In genomic region chr9:90135466-90135865, GRCm38 (mm10) we compare ENCODE assay signal across 19 mouse cellular contexts. TPM values are rescaled to one million over a fixed set of nuclear protein-coding genes. Genes with fewer than 3 reads are reported as not detected.
DNase-seq lines count a peak whose midpoint lies in the region; TF ChIP-seq lines count a peak whose summit lies in the region.
"Had no signal": no experiment of that assay in that cellular context is flagged by ENCODE, and none has a peak within 500 bp of the region (broad histone marks: within the 10 kb centered on the region; RNA-seq: fewer than 3 reads in every experiment).

No protein-coding gene starts in this region.

- no peak for DNase-seq in gastrocnemius, adult 2 months
- DNase-seq in gastrocnemius, postnatal 4 days (ENCODE audit: low spot score in 2 of 2) = no peak
- no peak for DNase-seq in layer of hippocampus, adult 2 months (ENCODE audit: low spot score in 2 of 2)
- no peak for DNase-seq in layer of hippocampus, postnatal 14 days (ENCODE audit: low spot score in 2 of 2)
- DNase-seq in testis, postnatal 14 days (ENCODE audit: low spot score) = no peak
- DNase-seq in thymus, postnatal 14 days = no peak
- DNase-seq in frontal cortex, postnatal 25 days (ENCODE audit: low spot score in 2 of 2) = no peak
- DNase-seq: heart, postnatal 36 days; kidney, adult 8-10 months; kidney, postnatal 36 days; lung, embryonic 14.5 days; right cerebral cortex, adult 18-20 months; thymus, postnatal 4 days had no signal

- no peaks in the 10 kb centered on the region for H3K36me3 ChIP-seq in testis, adult 2 months (ENCODE audit: control insufficient read depth, insufficient read depth, low read length)
- H3K36me3 ChIP-seq: embryonic facial prominence, embryonic 13.5 days; forebrain, embryonic 15.5 days; heart, embryonic 13.5 days; midbrain, embryonic 13.5 days; neural tube, embryonic 13.5 days had no signal

- no peak overlapping the region for H3K4me3 ChIP-seq in gastrocnemius, adult 2 months
- H3K4me3 ChIP-seq in layer of hippocampus, adult 2 months = no peak overlapping the region
- no peak overlapping the region for H3K4me3 ChIP-seq in testis, adult 2 months (ENCODE audit: control insufficient read depth, low read depth, low read length)
- H3K4me3 ChIP-seq: embryonic facial prominence, embryonic 13.5 days; forebrain, embryonic 15.5 days; heart, embryonic 13.5 days; midbrain, embryonic 13.5 days; neural tube, embryonic 13.5 days had no signal

- no peak overlapping the region for H3K27ac ChIP-seq in gastrocnemius, adult 2 months
- H3K27ac ChIP-seq in layer of hippocampus, adult 2 months = no peak overlapping the region
- H3K27ac ChIP-seq in testis, adult 2 months (ENCODE audit: control insufficient read depth, insufficient read depth, low read depth, low read length) = no peak overlapping the region
- H3K27ac ChIP-seq: embryonic facial prominence, embryonic 13.5 days; forebrain, embryonic 15.5 days; heart, embryonic 13.5 days; midbrain, embryonic 13.5 days; neural tube, embryonic 13.5 days had no signal

- H3K4me1 ChIP-seq in testis, adult 2 months (ENCODE audit: control insufficient read depth, insufficient read depth, low read length) = no peaks in the 10 kb centered on the region
- H3K4me1 ChIP-seq: embryonic facial prominence, embryonic 13.5 days; forebrain, embryonic 15.5 days; midbrain, embryonic 13.5 days; neural tube, embryonic 13.5 days had no signal

- no peaks in the 10 kb centered on the region for H3K27me3 ChIP-seq in testis, adult 2 months (ENCODE audit: control insufficient read depth, insufficient read depth, low read length)
- H3K27me3 ChIP-seq: embryonic facial prominence, embryonic 13.5 days; forebrain, embryonic 15.5 days; heart, embryonic 13.5 days; midbrain, embryonic 13.5 days; neural tube, embryonic 13.5 days had no signal

- intact Hi-C loops in gastrocnemius, adult 2 months (cut with DNase I) = no loop called here

- TF ChIP-seq CTCF in gastrocnemius, adult 2 months (IDR thresholded peaks at IDR 0.05) = peak; percentile 34; the same call in 1 of the 2 replicates
- TF ChIP-seq CTCF in layer of hippocampus, adult 2 months (conservative IDR thresholded peaks at IDR 0.05) = peak; percentile 62
- peak; percentile 11; the same call in 1 of the 2 replicates for TF ChIP-seq CTCF in testis, adult 2 months (IDR thresholded peaks at IDR 0.05; ENCODE audit: control insufficient read depth, insufficient read depth, insufficient replicate concordance, low read depth, low read length)

- TF ChIP-seq POLR2A in testis, adult 2 months (IDR thresholded peaks at IDR 0.05; ENCODE audit: control insufficient read depth, low read depth, low read length) = no peak

RNA-seq across cellular contexts. Expression of gene Morf4l1, which starts 20.9 kb away (rescaled TPM):
- 100 to 1,000 TPM; 189 to 208 TPM for total RNA-seq in gastrocnemius, adult 2 months (2021)
- total RNA-seq in gastrocnemius, postnatal 4 days (2021) = 100 to 1,000 TPM; 264 to 265 TPM
- total RNA-seq in layer of hippocampus, adult 2 months (2021) = 100 to 1,000 TPM; 429 to 442 TPM
- 100 to 1,000 TPM; 364 to 379 TPM for total RNA-seq in layer of hippocampus, postnatal 14 days (2021)
- 594 and 775 TPM in 2 replicates for polyA plus RNA-seq in testis, adult 2 months (2012; rRNA removed)

RNA-seq across cellular contexts. Expression of gene Adamts7, which starts 27.4 kb away (rescaled TPM):
- under 1 TPM; 0.41 to 0.59 TPM for total RNA-seq in gastrocnemius, adult 2 months (2021)
- 10 to 100 TPM; 13.2 to 15.5 TPM for total RNA-seq in gastrocnemius, postnatal 4 days (2021)
- total RNA-seq in layer of hippocampus, adult 2 months (2021) = under 1 TPM; 0.59 to 0.97 TPM
- total RNA-seq in layer of hippocampus, postnatal 14 days (2021) = 1 to 10 TPM; 1.3 to 1.5 TPM
- 5.3 and 5.7 TPM in 2 replicates for polyA plus RNA-seq in testis, adult 2 months (2012; rRNA removed)

Comparison
In these comparisons a context has a peak if more than half of its experiments do, and no peak if none do; other contexts are left out.
1. RNA of gene Adamts7, which starts 27.4 kb away (total RNA-seq): 13.2 to 15.5 TPM in gastrocnemius, postnatal 4 days; 1.3 to 1.5 TPM in layer of hippocampus, postnatal 14 days, 0.59 to 0.97 TPM in layer of hippocampus, adult 2 months and 0.41 to 0.59 TPM in gastrocnemius, adult 2 months; every median in the first group is over 4 times any median in the second.
2. CTCF ChIP-seq: peak in every context shown above with its lines; median percentile 62 in layer of hippocampus, adult 2 months; 34 in gastrocnemius, adult 2 months; 11 in testis, adult 2 months.